Mouse (Mus musculus) adrenal gland, adult 2 months (tissue): ENCODE data around the gene Rcor1. TPM values are rescaled to one million over a fixed set of nuclear protein-coding genes. Genes with fewer than 3 reads are reported as not detected.

Experiments
- DNase-seq: peaks from one replicate; pipeline ENCODE4 v3.0.0; 2021
- long read RNA-seq: library from polyadenylated mRNA; stranded (forward); transcript quantifications from one replicate; pipeline ENCODE4 v2.0.0, GENCODE M21; 2021
- polyA plus RNA-seq: library from polyadenylated mRNA; depleted of rRNA; stranded (reverse); fragments of >200 nt; gene quantifications from 2 replicates; pipeline ENCODE4 v1.2.3, GENCODE M21; 2012; rRNA removed
- total RNA-seq, 2 experiments: library from RNA; stranded (reverse); gene quantifications; 2 replicates each; pipeline ENCODE4 v1.2.3; 2021

Gene Rcor1
- total RNA-seq (10 to 100 TPM; 35.7 to 63.8 TPM), polyA plus RNA-seq (5.3 and 8.0 TPM in 2 replicates)
- long read RNA-seq, full-length matches to known transcripts, result 16 of 21 reads
- long read RNA-seq, partial matches to known transcripts, result 4 of 21 reads
- long read RNA-seq, other reads (novel, unspliced or antisense), result 1 of 21 reads

DNA sequence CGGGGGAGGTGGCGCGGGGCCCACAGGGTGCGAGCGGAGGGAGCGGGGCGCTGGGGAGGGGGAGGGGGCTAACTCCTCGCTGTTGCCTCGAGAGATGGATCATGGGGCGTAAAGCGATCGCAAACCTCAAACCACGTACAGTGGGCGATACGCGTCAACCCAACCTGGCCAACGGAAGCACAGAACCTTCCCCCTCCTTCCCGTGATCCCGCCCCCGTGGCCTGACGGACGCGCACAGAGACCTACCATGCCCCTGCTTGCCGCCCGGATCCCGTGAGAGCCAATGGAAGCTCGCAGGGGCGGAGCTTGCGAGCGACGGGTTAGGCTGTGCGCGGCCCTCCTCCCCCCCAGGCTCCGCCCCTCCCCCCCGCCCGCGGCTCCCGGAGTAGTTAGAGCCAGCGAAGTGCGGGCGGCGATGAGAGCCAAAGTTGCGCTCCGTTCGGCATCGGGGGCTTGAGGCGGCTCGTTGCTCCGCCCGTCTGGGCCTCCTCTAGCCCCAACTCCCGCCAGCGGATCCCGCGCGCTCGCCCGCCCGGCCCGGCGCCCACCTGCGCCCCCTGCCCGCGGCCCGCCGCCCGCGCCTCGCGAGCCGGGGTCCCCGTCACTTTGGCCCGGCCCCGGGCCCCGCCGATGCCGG, at the start of gene Rcor1:
Gene Rcor1 (plus strand): TSS at position 376 of the 637 bp plus-strand sequence.
- peak; percentile 100 for DNase-seq

DNA sequence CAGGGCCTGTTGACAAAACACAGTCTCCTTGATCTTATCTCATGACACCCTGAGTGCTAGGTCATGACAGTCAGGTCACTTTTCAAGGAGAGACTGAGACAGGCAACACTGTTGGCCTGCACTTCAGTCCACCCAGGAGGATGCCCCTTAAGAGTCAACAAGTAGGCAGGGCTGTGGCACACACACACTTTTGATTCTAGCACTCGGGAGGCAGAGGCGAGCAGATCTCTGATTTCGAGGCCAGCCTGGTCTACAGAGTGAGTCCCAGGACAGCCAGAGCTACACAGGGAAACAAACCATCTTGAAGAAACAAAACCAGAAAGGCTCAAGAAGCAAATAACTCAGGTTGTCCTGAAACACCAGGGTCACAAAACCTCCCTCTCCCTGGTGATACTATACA, 49.7 kb upstream of the Rcor1 start:
- no peak for DNase-seq

DNA sequence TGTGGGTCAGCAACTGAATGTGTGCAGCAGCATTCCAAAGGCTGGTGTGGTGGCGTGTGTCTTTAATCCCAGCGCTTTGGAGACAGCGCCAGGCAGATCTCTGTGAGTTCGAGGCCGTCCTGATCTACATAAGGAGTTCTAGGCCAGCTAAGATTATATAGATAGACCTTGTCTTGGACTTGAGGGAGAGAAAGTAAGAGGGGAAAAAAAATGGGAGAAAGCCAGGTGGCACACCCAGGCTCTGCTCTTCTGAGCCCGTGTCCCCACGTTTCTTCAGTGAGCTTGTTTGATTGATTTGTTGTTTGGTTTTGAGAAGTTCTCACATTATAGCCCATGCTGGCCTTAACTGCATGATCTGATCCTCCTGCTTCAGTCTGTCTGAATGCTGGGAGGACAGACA, 48.7 kb upstream of the Rcor1 start:
- DNase-seq, result no peak

DNA sequence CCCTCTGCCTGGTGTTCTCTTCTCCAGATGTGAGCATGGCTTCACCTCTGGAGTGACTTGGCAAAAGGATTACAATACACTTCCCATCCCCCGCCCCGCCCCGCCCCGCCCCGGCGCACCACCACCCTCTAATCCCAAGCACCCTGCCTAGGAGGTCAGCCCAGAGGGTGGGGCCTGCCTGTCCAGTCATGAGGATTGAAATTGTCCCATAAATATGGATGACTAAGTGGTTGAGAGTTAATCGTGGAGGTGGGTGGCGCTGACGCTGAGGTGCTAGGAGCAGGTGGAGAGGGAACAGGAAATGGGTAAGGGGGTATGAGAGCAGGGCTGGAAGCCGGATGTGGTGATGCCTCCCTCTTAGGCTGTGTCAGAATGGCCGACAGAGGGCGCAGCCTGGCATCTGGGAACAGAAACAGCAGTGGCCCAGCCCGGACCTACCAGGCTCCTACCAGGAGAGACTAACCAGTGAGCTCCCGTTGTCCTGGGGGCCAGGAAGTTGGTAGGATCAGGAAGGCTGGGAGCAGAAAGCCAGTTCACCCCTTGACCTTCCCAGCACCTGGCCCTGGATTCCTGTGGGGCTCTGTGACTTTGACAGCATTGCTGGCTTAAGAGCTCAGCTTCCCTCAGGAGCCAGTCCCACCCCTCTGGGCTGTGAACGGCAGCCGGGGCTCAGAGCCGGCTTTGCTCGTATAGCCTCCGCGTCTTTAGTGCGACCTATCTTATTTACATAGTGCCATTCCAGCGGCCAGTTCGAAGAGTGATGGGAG, 47.6 kb upstream of the Rcor1 start:
- DNase-seq, result peak; percentile 82

DNA sequence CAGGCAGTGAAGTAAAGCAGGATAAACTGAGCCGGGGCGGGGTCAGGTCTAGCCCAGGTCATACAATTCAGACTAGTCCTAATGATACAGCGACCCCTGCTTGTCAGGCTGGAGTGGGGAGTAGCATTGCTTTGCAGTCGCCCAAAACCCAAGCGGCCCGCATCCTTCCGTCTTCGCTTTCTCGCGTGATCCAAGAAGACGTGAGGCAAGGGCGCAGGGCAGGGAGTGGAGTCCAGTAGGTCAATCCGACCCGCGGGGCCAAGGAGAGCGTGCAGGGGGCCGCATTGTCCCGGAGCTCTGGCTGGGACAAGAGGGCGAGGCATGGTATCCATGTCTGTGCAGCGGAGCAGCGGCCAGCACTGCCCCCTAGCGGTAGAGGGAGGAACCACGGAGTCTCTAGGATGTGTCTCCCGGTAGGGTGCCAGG, 47.0 kb upstream of the Rcor1 start:
- peak; percentile 94 for DNase-seq

DNA sequence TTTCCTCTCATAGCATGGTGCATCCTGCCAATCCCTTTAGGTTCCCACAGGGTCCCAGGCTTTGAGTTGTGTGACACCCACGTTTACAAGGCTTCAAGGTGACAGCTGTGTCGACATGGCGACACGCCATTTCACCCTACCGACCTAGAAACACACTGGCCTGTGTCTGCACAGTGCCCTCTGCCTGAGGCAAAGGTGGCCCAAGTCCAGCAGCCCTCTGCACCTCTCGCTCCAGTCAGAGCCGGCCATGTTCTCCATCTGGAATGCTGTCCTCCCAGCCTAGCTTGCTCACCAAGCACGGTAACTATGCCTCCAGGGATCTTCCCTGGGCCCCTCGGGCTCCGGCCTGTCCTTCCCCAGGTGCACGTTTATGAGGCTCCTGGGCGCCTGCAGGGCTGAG, 46.4 kb upstream of the Rcor1 start:
- DNase-seq, result no peak

DNA sequence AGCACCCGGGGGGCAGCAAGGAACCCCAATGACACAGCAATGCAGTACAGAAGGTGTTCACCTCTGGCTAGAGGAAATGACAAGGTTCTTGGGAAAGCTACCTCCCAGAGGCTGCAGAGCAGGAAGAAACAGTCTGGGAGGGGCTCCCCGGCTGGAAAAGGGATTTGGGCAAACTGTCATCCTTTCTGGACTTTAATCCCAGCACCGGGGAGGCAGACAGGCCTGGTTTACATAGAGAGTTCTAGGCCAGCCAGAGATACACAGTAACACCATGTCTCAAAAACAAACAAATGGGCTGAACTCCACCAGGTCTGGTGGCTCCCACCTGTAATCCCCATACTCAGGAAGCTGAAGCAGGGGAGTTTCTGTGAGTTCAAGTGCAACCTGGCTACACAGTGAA, 45.9 kb upstream of the Rcor1 start:
- DNase-seq, result no peak

DNA sequence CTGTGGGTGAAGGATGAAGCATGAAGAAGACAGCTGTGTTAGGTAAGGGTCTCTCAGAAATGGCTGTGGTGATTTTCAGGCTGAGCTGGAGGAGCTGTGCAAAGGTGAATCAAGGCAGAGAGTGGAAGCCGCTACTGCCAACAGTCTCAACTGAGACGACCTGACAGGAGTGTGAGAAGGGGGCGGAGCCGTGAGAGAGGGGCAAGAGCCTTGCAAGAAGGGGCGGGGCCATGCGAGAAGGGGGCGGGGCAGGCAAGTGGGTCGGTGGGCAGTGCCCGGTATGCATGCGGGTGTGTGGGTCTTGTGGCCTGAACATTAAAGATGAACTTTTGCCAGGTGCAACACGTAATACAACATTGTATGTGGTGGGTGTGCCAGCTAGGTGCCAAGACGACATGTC, 44.5 kb upstream of the Rcor1 start:
- no peak for DNase-seq

DNA sequence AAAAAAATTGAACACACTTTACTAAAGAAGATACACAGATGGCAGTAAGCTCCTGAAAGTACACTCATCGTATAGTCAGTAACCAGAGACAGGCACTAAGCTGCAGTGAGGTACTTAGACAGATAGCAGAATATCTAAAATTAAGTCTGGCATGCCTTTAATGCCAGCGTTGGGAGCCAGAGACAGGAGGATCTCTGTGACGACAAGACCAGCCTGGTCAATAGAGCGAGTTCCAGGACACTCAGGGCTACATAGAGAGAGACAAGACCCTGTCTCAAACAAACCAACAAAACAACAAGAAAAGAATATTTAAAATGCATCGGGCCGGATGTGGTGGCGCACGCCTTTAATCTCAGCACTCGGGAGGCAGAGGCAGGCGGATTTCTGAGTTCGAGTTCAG, 41.1 kb upstream of the Rcor1 start:
- DNase-seq, result no peak

DNA sequence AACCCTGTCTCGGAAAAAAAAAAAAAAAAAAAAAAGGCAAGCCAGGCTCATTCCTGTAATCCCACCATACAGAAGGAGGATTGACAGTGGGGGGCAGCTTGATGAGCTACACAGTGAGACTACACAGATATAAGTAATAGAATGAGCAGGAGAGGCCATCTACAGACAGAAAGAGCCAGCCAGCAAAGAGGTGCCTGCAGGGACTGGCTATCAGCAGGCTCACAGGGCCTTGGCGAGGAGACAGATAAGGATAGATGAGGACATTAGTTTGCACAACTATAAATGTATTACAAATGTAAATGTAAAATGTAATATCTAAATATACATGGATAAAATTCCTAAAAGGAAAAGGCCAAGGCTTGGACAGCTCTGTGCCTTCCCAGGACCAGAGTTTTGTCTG, 39.3 kb upstream of the Rcor1 start:
- no peak for DNase-seq

DNA sequence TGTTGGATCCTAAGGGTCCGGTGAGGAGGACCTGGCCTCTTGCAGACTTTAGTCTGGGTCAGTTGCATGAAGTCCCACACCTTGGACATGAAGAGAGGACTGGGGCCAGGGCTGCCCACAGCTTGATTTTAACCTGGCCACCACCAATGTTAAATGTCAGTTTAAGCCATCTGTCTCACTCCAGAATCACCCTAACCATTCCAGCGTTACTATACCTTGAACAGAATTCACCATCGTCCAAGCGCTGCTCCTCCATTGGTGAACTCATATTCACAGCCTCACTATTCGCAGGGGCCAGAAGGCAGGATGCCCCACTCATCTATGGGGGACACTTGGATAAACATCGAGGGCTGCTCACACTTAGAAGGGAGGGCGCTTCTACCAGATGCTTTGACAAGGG, 38.2 kb upstream of the Rcor1 start:
- no peak for DNase-seq

DNA sequence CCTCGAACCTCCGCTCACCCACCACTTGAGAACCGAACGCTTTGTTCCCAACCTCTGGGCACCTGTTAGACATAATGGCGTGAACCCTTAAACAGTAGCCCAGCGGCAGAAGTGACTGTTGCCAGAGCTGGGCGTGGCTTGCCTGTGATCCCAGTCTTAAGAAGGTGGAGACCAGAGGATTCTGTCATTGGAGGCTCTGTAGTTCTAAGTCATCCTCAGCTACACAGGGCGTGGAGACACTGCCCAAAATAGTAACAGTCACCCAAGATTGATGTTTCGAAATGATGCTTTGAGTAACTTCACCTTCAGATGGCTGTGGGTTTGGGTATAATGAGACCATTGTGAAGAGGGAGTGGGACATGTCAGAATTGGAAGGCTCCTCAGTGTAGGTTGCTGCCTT, 35.0 kb upstream of the Rcor1 start:
- no peak for DNase-seq

DNA sequence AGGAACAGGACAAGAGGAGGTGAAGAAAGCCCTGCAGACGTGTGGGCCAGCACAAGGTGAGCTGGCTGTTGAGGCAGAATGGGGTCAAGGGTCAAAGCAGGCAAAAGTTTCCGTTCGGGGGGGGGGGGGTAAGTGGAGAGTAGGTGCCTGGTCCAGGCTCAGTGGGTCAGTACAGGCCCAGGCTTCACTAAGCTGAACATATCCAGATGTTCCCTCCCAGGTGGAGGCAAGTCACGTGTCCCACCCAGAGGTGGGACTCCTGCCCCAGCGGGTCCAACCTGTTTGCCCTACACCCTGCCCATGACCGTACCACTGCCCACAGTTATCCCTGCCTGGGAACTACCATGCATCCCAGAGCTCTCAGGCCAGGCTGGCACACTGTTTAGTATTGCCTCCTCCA, 33.3 kb upstream of the Rcor1 start:
- DNase-seq, result no peak

DNA sequence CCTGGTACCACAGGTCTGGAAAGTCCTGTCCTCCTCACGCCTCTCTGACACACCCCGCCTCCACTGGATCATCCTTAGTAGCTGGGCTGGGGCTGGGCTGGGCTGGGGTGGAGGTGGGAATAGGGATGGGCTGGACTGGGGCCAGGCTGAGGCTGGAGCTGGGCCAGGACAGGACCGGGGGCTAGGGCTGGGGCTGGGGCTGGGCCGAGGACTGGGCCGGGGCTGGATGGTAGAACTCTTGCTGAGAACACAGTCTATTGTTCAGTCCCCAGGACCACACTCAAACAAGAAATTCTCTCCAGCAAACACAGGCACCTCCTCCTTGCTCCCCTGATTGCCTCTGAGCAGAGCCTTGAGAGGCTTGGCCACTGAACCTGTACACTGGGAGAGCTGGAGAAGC, 32.8 kb upstream of the Rcor1 start:
- DNase-seq, result no peak

DNA sequence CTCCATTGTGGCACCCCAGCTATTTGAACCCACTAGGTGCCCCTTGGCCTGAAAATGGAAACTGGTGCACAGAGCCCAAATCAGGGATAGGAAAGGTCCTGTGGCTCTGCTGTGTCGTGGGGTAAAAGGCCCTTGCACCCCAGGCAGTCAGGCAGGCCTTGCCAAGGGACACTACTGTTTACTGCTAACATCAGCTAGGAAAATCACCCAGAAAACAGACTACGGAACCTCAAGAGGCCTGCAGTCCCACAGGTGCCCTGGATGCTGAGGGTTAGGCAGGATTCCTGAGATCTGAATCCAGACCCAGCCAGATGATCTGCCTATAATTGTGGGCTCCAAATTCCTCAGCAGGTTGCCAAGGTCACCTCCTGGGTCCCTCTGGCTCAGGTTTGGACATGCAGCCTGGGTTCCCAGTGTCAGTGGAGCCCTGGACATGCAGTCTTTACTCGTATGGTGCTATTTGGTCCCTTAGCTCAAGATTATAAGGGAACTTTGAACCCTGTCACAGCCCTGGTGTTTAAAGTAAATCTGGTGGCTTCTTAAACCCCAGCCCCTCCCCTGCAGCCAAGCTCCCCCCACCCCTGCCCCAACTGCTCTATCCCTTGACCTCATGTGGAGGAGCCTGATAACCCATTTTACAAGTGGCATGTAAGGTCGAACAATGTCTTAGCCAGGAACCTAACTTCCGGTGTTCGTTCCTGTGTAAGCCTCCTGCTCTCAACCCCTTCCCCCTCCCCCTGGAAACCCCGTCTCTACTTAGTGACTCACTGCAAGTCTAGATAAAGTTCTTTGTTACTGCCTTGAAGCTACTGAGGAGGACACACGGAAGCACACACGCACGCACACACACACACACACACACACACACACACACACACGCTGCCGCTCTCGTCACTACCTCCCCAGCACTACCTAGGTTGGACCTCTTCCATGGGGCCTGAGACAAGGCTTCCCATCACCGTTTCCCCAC, 31.7 kb upstream of the Rcor1 start:
- DNase-seq, result peak; percentile 79

DNA sequence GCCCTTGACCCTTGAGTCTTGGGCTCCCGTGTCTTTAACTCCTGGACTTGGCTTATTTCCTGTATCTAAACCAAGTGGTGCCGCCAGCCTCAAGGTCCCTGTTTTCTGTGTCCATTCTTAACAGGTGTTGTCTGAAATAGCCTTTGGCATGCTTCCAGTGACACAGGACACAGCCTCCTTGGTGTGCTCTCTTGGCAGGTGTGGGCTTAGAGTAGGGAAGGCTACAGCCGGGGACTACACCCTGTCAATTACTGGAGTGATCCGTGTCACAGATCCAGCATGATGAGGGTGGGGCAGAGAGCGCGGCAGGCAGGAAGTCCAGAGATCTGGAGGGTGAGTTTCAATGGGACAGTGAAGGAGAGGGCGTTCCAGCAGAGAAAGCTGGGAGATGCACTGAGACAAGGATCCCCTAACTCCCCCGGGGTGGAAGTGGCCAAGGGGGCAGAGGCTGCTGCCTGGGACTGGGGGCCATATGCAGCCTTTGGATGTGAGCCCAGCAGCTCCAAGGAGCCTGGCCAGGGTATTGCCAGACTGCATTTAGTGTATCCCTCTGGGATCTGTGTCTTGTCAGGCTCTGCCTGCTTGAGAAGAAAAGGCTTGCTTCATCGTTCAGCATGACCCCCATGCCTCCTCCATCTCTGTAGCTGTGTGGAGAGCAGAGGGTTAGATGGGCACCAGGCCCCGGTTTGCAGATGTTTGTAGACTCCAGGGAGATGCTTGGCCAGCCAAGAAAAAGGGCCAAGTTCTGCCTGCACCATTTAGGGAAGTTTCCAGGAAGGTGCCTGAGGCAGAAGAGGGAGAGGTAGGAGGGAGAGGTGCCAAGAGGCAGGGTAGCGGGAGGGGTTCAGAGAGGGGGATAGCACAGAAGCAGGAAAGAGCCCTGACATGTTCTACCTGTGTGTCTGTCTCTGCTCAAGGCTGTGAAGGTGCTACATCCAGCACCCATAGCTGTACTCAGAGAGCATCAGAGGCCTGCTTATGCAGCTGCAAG, 30.4 kb upstream of the Rcor1 start:
- no peak for DNase-seq

DNA sequence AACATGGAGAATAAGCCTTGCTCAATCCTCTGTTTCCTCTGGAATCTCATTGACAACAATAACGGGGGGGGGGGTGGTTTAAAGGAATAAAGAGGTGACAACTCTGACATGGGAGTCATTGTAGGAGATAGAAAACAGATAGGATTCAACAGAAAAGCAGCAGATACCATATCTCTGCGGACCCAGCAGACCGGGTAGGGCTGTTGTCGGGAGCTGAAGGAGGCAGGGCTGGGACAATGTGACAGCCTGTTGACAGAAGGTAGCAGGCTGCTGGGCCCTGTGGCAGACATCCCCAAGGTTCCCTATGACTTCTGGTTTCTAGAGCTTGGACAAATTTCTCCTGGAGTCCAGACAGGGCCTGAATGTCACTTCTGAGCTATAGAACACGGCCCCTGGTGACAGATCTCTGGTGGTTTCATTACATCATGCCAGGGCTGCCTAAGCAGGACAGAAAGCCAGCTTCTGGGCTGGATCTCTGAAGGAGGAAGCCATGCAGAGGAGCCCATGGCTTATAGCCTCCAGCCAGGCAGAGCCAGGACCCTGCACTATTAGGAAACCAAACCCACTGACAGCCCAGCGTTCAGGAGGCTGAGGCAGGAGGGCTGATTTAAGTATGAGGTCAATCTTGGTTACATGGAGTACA, 29.4 kb upstream of the Rcor1 start:
- no peak for DNase-seq

DNA sequence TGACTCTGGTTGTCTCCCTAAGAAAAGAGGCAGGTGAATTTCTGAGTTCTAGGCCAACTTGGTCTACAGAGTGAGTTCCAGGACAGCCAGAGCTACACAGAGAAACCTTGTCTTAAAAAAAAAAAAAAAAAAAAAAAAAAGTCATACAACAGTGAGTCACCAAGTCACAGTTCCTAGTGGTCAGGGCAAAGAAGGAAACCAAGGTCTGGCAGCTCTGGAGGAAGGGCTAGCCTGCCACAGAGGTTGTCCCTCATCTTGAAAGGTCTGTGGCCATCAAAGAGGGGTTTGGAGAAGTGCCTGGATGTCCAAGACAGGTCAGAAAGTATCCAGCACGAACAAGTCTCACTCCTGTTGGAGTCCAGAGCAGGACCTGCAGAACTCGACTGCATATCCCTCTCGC, 22.3 kb upstream of the Rcor1 start:
- DNase-seq, result peak; percentile 49

DNA sequence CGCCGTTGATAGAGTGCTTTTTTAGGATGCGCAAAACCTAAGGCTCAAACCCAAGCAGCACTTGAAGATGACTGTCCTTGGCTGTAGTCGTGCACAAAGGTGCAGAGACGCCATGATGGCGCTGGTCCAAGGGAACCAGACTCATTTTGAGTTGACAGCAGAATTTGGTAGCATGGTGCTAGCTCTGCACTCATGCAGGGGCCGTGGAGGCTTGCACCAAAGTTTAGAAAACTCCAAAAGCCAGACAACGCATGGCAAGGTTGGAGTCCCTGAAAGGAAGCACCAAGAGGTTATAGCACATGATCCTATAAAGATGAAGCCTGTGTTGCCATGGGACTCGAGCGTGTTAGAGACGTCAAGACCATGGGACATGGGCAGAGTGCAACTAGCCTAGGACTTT, 21.1 kb upstream of the Rcor1 start:
- no peak for DNase-seq

DNA sequence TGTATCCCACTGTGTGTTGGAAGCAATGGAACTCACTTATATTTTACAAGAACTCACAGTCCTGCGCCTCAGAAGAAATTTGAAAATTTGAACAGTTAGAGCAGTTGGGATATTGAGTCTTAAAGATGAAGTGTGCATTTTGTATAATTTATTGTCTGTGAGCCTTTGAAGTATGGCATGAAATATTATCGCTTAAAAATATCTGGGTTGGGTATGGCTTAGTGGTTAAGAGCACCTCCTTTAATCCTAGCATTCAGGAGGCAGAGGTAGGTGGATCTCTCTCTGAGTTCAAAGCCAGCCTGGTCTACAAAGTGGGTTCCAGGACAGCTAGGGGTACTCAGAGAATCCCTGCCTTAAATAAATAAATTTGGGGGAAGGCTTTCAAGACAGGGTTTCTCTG, 20.1 kb upstream of the Rcor1 start:
- no peak for DNase-seq

DNA sequence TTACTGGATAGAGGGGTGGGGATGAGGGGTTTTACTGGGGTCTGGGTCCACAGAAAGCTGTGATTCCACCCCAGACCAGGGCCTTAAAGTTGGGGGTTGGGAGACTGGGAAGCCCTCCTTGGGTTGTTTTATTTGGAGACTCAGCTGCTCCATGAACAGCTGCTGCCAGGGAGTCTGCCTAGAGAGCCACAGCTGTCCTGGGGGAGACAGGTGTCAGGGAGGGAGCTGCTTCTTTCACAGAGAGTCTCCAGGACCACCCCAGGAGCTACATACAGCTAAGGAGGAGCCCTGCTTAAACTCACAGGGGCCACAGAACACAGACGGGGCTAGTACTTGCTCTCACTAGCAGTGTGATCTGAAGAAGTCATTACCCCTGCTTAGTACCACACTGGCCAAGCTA, 18.0 kb upstream of the Rcor1 start:
- no peak for DNase-seq
